Mouse (Mus musculus) right cerebral cortex, adult 18-20 months (tissue): ENCODE data around the gene Esrp2.

ENCODE experiments used
- DNase-seq: peaks from one replicate; pipeline ENCODE4 v3.0.0; 2022; ENCODE audit warnings: mixed read lengths

Esrp2 gene

GRCm38 (mm10) chr8:106136156-106137130, at the start of gene Esrp2:
Esrp2 (minus strand) TSS chr8:106136974.
- no peak for DNase-seq

DNA sequence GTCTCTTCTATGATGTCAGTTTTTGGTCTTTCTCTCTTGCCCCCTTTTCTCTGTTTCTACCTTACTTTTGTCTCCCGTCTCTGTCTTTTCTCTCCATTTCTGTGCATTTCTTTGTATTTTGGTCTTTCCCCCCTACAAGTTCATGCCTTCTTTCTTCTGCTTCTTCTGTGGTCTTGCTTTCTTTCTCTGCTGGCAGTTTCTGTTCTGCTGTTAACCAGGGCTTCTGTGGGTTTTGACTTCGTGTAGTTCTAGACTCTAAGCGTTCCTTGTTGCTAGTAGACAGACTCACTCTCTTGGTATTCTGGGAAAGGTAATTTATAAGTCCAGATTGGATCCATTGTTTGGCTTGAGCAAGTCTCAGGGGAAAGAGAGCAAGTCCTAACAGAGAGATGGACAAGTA, 49.6 kb upstream of the Esrp2 start:
- no peak for DNase-seq

- peak; percentile 28 for DNase-seq
Observed at GRCm38 (mm10) chr8:106185628-106186270, 49.0 kb upstream of the Esrp2 start.

GRCm38 (mm10) chr8:106178428-106178827, 41.7 kb upstream of the Esrp2 start:
- DNase-seq, result no peak

DNA sequence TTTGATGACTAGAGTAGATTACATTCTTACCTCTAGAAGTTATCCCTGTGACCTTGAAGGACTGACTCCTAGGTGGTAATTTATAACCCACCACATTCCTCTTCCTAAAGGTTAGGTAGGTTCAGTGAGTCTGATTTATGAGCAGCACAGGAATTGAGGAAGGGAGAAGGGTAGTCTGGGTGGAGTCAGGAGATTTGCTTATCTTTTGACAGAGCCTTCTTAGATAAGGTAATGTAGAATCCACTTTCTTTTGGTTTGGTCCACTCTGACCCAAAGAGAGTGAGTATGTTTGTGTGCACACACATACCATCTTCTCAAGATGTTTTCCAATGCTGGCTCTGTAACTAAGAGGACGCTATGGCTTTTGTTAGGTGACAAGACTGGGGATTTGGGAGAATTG, 40.8 kb upstream of the Esrp2 start:
- DNase-seq, result no peak

- no peak for DNase-seq
Observed at GRCm38 (mm10) chr8:106176891-106177290, 40.1 kb upstream of the Esrp2 start.

DNA sequence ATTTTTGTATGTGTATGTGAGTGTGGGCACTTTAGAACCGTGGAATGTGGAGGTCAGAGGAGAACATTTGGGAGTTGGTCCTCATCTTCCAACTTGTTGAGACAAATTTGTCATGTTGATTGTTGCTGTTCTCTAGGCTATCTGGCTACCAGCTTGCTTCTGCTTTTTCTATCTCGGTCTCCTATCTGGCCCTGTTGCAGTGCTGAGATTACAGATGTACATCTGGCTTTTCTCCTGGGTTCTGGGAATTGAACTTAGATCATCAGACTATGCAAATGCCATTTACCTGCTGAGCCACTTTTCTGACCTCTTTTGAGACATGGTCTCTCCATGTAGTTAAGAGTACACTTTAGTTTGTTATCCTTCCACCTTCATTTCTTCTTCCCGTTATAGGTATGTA, 36.8 kb upstream of the Esrp2 start:
- DNase-seq, result no peak

- no peak for DNase-seq
Observed at GRCm38 (mm10) chr8:106169934-106170480, 33.2 kb upstream of the Esrp2 start.

- peak; percentile 40 for DNase-seq
Observed at GRCm38 (mm10) chr8:106169017-106169933, 32.5 kb upstream of the Esrp2 start.

- DNase-seq, result peak; percentile 92
Observed at GRCm38 (mm10) chr8:106168356-106169016, 31.7 kb upstream of the Esrp2 start, which contains the start of gene Slc7a6. Slc7a6 (plus strand) TSS chr8:106168857.

- DNase-seq, result peak; percentile 69
Observed at GRCm38 (mm10) chr8:106165460-106165859, 28.7 kb upstream of the Esrp2 start.

GRCm38 (mm10) chr8:106163251-106163650, 26.5 kb upstream of the Esrp2 start:
- no peak for DNase-seq

DNA sequence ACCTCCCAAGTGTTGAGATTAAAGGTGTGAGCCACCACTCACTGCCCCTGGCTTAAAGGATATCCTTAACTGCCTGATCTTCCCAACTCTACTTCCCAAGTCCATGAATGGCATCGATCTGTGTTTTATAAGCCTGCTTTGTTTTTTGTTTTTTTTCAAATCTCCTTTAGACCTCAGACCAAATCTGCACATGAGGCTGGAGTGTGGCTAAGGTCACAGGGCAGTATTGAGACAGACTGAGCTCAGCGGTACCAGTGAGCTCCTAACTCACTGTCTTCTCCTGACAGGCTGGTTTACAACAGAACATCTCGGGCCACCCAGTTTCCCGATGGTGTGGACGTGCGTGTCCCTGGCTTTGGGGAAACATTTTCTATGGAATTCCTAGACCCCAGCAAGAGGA, 23.1 kb upstream of the Esrp2 start:
- DNase-seq, result no peak

GRCm38 (mm10) chr8:106158381-106158780, 21.6 kb upstream of the Esrp2 start:
- no peak for DNase-seq

DNA sequence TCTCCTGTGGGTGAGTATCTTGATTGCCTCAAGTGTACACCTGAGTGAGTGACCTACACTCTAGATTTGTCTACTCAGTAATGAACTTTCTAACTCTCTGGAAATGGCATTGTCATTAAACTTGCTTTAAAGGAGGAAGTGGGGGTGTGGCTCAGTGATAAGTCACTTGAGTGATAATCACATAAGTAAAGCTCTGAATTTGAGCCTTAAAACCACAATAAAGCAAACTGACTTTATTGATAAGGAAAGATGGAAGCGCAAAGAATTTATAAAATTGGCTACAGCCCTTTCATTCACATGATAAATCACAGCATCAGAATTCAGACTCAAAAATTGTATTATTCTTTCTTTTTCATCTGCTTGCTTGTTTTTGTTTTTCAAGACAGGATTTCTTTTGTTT, 20.6 kb upstream of the Esrp2 start:
- DNase-seq, result no peak

DNA sequence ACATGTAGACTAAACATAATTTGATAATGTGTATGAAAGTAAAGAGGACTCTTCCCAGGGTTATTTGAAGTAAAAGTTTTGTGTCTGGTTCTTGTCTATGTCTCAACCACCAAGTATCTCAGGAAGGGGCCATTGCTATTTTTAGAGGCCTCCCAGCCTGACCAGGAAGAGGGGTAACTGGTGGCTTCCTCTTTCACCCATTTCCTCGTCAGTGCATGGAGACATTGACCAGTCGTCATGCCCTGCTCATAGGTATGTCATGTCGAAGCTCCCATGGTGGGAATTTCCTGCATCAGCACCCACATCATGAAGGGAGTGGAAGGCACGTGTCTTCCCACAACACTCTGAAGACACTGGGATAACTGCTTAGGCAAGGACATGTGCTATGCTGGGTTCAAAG, 16.1 kb upstream of the Esrp2 start:
- no peak for DNase-seq

GRCm38 (mm10) chr8:106151041-106151440, 14.3 kb upstream of the Esrp2 start:
- DNase-seq, result no peak

GRCm38 (mm10) chr8:106150653-106151000, 13.9 kb upstream of the Esrp2 start:
- DNase-seq, result no peak

- DNase-seq, result peak; percentile 95
Observed at GRCm38 (mm10) chr8:106149801-106150652, 13.3 kb upstream of the Esrp2 start, which contains the start of gene Pla2g15. Pla2g15 (plus strand) TSS chr8:106150399.

DNA sequence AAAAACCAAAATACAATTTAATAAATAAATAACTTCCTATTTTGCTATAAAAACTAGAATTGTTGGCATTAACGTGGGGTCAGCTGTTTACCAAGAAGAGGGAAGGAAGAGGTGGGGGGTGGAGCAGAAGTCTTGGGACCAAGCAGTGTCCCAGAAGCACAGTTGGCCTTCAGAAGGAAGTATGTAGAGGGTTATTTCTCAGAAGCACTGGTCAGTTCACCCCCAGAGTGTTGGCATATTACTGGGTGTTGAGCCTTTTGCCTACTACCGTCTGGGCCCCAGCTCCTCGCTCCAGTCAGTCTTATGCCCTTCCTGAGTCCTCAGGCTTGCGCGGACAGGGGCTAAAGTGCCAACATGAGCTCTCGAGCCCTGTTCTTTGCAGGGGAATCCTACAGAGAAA, 12.3 kb upstream of the Esrp2 start:
- DNase-seq, result no peak
